Mouse (Mus musculus) MEL (cell line): ENCODE results near the gene Tnfrsf1b.

Source experiments
- CHD2 ChIP-seq: IDR thresholded peaks from 2 replicates; pipeline ENCODE4 v1.6.1; 2011; ENCODE audit warnings: low read length, improper control_type of control experiment
- CTCF ChIP-seq, 3 experiments: IDR thresholded peaks in 2 of 3; conservative IDR thresholded peaks in 1 of 3; 2 replicates each; pipeline ENCODE4 v1.5.1; 2011 to 2012; ENCODE audit warnings: low read length in 3 of 3, low read depth in 2 of 3, mild to moderate bottlenecking in 2 of 3, improper control_type of control experiment in 1 of 3, inconsistent platforms in 1 of 3, mixed read lengths in 1 of 3, moderate library complexity in 1 of 3; ENCODE audit not compliant: control insufficient read depth in 1 of 3, insufficient read depth in 1 of 3, poor library complexity in 1 of 3, severe bottlenecking in 1 of 3
- EP300 ChIP-seq, 2 experiments: IDR thresholded peaks; 2 replicates each; pipeline ENCODE4 v1.6.1; 2011; ENCODE audit warnings: improper control_type of control experiment in 2 of 2, low read length in 2 of 2, low read depth in 1 of 2, mild to moderate bottlenecking in 1 of 2
- HCFC1 ChIP-seq: IDR thresholded peaks from 2 replicates; pipeline ENCODE4 v1.6.1; 2012; ENCODE audit warnings: low read depth, mild to moderate bottlenecking, inconsistent platforms, low read length, improper control_type of control experiment, moderate library complexity
- MAX ChIP-seq: IDR thresholded peaks from 2 replicates; pipeline ENCODE4 v1.6.1; 2011; ENCODE audit warnings: low read length, improper control_type of control experiment
- NELFE ChIP-seq: IDR thresholded peaks from 2 replicates; pipeline ENCODE4 v1.6.1; 2011; ENCODE audit warnings: low read depth, low read length, improper control_type of control experiment
- POLR2A ChIP-seq, 2 experiments: IDR thresholded peaks; 2 replicates each; pipeline ENCODE4 v1.6.1; 2011 to 2012; ENCODE audit warnings: low read length in 2 of 2, mild to moderate bottlenecking in 2 of 2, control low read depth in 1 of 2, improper control_type of control experiment in 1 of 2, low read depth in 1 of 2, moderate library complexity in 1 of 2; ENCODE audit not compliant: control insufficient read depth in 1 of 2, insufficient read depth in 1 of 2, poor library complexity in 1 of 2
- POLR2AphosphoS5 ChIP-seq: IDR thresholded peaks from 2 replicates; pipeline ENCODE4 v1.6.1; 2012; ENCODE audit warnings: low read depth, borderline replicate concordance, mild to moderate bottlenecking, inconsistent platforms, low read length, moderate library complexity, mixed read lengths
- RCOR1 ChIP-seq: IDR thresholded peaks from 2 replicates; pipeline ENCODE4 v1.6.1; 2012; ENCODE audit warnings: low read depth, mild to moderate bottlenecking, inconsistent platforms, low read length, improper control_type of control experiment
- TCF12 ChIP-seq: IDR thresholded peaks from 2 replicates; pipeline ENCODE4 v1.6.1; 2014; ENCODE audit warnings: low read depth, mild to moderate bottlenecking, inconsistent platforms, low read length, improper control_type of control experiment, moderate library complexity
- UBTF ChIP-seq: IDR thresholded peaks from 2 replicates; pipeline ENCODE4 v1.6.1; 2012; ENCODE audit warnings: low read depth, mild to moderate bottlenecking, inconsistent platforms, low read length, improper control_type of control experiment, moderate library complexity, borderline replicate concordance; ENCODE audit not compliant: insufficient read depth
- ZC3H11A ChIP-seq: IDR thresholded peaks from 2 replicates; pipeline ENCODE4 v1.6.1; 2012; ENCODE audit warnings: low read depth, mild to moderate bottlenecking, inconsistent platforms, low read length, improper control_type of control experiment

DNA sequence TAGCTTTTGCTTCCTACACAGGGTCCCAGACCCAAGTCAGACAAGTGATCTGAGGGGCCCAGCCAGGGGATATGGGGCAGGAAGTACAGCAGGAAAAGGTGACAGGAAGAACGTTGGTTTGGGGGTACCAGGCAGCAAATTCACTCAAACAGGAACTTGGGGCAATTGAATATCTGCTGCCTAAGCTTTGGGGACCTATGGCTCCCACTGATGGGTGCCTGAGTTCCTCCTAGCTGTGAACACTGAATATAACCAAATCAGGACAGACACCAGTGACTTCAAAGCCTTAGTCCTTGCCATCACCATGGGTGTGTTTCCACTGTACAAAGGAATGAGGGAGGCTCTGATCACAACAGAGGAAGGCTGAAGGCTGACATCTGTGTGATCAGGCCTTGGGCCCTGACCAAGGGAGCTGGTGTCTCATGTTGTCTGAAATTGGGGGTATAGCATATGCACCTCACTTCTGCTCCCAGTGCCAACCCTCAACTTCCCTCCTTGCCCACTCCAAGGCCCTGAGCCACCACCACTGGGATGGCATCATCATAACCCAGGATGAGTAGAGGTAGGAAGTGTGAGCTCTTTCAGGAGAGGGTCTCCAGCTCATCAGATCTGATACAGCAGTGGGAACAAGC, 3.8 kb downstream of the Tnfrsf1b start:
- TF ChIP-seq RCOR1: no peak
- TF ChIP-seq POLR2AphosphoS5: no peak
- TF ChIP-seq TCF12: no peak
- no peak for TF ChIP-seq UBTF
- TF ChIP-seq POLR2A (IDR thresholded peaks at IDR 0.05; ENCODE audit: control insufficient read depth in 1 of 2, insufficient read depth in 1 of 2, low read depth in 1 of 2, low read length in 2 of 2, poor library complexity in 1 of 2): no peak
- no peak for TF ChIP-seq CTCF (IDR thresholded peaks at IDR 0.05 in 2 of 3, conservative IDR thresholded peaks at IDR 0.05 in 1 of 3; ENCODE audit: control insufficient read depth in 1 of 3, insufficient read depth in 1 of 3, low read depth in 2 of 3, low read length in 3 of 3, poor library complexity in 1 of 3, severe bottlenecking in 1 of 3)
- no peak for TF ChIP-seq HCFC1
- TF ChIP-seq CHD2: no peak
- no peak for TF ChIP-seq MAX
- no peak for TF ChIP-seq ZC3H11A
- TF ChIP-seq NELFE: no peak
- TF ChIP-seq EP300 (IDR thresholded peaks at IDR 0.05; ENCODE audit: low read depth in 1 of 2, low read length in 2 of 2): no peak
